Comparison of ENCODE assay signal across 21 mouse cellular contexts in genomic region chr17:81546525-81546924, GRCm38 (mm10).
DNase-seq lines count a peak whose midpoint lies in the region; TF ChIP-seq lines count a peak whose summit lies in the region.
"Had no signal": no experiment of that assay in that cellular context is flagged by ENCODE, and none has a peak within 500 bp of the region (broad histone marks: within the 10 kb centered on the region; RNA-seq: fewer than 3 reads in every experiment).

No protein-coding gene starts in this region.

- TF ChIP-seq CTCF in left cerebral cortex, adult 2 months (IDR thresholded peaks at IDR 0.05), result no peak

- peak; percentile 8 for DNase-seq in kidney, adult 9 months
- DNase-seq in kidney, adult 11 months, result no peak
- DNase-seq in left cerebral cortex, adult 2 months (ENCODE audit: extremely low spot score in 1 of 2, low spot score in 2 of 2), result no peak
- DNase-seq in left cerebral cortex, adult 9 months (ENCODE audit: low spot score in 2 of 2), result no peak
- peak; percentile 38 for DNase-seq in ovary, postnatal 14 days (ENCODE audit: low spot score)
- no peak for DNase-seq in ovary, postnatal 36 days (ENCODE audit: low spot score)
- DNase-seq in layer of hippocampus, postnatal 25 days (ENCODE audit: extremely low spot score in 1 of 2, low spot score in 1 of 2), result no peak
- DNase-seq: adrenal gland, adult 2 months; cerebellum, adult 11-12 months; cerebellum, postnatal 10 days; gastrocnemius, postnatal 36 days; heart, postnatal 14 days; kidney, adult 8-10 months; liver, embryonic 13.5 days; thymus, postnatal 25 days had no signal

- H3K4me3 ChIP-seq in left cerebral cortex, adult 2 months, result no peak overlapping the region
- H3K4me3 ChIP-seq: erythroblast, embryonic 14.5 days; forebrain, embryonic 12.5 days; hindbrain, embryonic 13.5 days; liver, embryonic 13.5 days; lung, embryonic 15.5 days; megakaryocyte, embryonic 14.5 days; midbrain, embryonic 13.5 days had no signal

- intact Hi-C loops in left cerebral cortex, adult 2 months (cut with DNase I), result loop anchor here (10.0 kb wide), 1 partner anchor 1408 kb away; no protein-coding TSS in a partner anchor

- peak overlapping the region; percentile 18; the same call in 1 of the 2 replicates for H3K27ac ChIP-seq in left cerebral cortex, adult 2 months
- H3K27ac ChIP-seq: forebrain, embryonic 12.5 days; hindbrain, embryonic 13.5 days; liver, embryonic 13.5 days; lung, embryonic 15.5 days; midbrain, embryonic 13.5 days had no signal

Comparison
In these comparisons a context has a peak if more than half of its experiments do, and no peak if none do; other contexts are left out.
1. DNase-seq: peak in kidney, adult 9 months (single experiment) and ovary, postnatal 14 days (single experiment); none in kidney, adult 11 months (single experiment), left cerebral cortex, adult 2 months (0 of 2), left cerebral cortex, adult 9 months (0 of 2), ovary, postnatal 36 days (single experiment) and layer of hippocampus, postnatal 25 days (0 of 2).